Mouse (Mus musculus) natural killer cell, adult 2 months (primary cell): ENCODE measurements around the gene Pex5l.

Experiments
- DNase-seq, 2 experiments: peaks; one replicate each; pipeline ENCODE4 v3.0.0; 2022; ENCODE audit warnings: low spot score in 2 of 2

The Pex5l gene

DNA sequence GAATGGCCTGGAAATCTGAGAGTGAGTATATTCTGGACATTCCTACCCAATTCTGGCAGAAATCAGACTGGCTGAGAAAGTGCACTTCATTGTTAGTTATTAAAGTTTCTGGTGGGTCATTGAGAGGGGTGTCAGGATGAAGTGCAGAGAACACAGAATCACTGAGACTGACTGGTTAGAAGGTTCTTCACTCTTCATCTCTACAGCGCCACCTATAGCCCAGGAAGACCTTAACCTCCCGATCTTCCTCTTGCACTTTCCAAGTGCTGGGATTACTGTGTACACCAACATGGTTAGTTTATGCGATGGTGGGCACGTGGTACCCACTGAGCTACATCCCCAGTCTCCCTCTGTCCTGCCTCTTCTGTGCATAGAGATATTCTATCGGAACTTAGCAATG is 195.6 kb downstream of the Pex5l start:
- DNase-seq = no peak

DNA sequence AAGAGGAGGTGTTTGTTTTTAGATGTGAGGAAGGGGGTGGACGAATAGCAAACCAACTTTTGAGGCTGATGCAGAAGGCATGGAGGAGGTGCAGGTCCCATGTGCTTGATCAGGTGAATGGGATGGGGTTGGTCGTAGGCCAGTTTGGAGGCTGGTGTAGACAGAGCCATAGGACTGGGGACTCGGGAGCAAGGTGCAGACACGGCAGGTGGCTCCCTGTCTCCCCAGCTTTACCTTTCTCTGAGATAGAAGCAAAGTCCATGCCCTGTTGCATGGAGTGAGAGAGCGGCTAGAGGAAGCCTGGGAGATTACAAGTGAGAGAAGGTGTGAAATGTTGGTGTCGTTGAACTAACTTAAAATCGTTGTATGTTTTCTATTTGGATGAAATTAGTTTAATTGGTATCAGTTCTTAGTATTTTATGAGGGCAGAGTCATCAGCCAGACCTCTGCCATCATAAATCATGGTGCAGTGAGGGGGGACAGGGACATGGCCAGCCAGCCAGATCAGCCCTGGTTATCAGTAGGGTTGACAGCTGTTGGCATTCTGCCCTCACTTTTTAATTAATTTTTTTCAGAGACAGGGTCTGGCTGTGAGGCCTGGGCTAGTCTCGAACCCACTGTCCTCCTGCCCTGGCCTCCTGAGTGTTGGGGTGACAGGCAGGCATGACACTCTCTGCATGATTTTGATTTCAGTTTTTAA is 203.1 kb downstream of the Pex5l start:
- no peak for DNase-seq

DNA sequence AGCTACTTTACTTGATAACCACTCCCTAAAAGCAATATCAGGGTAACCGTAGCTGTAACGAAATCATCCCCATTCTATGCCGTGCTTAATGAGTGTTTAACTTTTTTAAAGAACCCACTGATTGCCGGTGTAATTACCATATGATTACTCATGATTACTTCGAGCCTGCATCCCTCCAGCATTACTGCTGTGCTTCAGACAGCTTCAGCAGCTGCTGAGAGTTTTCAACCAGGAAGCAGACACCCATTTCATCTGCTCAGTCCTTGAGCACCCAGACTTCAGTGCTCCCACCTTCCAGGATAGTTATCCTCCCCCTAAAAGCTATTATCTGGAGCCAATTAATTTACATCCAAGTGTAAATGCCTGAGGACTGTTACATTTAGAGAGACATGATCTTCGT is 218.9 kb downstream of the Pex5l start:
- DNase-seq = no peak

DNA sequence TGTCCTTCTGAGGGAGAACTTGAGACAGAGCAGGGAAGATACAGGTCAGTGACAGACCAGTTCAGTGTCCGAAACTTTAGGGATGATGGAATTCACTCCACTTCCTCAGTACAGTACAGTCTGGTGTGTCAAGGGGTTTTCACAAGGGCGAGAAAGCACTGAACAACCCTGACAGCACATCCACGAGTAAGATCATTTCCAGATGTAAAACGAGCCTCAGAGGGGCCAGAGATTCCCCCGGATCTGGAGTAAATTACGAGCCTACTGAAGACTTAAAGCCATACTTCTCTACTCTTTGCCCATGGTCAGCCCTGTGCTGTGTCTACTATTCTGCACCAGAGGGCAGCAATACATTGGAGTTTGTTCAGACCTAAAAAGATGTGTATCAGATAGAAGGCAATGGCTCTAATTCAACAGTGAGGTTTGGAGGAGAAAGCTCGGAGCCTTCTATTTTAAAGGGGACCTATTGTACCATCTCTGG is 232.9 kb downstream of the Pex5l start:
- no peak for DNase-seq

DNA sequence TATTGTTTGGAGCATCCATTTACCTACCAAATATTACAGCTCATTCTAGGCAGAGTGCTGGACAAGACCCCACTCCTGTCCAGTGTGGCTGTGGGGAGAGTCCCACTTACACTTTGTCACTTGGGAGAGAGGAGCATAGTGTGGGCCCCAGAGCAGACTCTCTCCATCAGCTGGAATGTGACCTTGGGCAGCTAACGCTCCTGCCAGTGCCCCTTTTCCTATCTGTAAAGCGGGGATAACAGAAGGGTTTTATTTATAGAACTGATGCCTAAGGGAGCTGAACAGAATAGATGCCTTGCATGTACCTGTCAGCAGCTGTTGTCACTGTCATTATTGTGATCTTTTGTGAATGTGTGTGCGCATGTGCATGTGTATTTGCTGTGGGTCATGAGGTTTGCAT is 234.6 kb downstream of the Pex5l start:
- DNase-seq = no peak

DNA sequence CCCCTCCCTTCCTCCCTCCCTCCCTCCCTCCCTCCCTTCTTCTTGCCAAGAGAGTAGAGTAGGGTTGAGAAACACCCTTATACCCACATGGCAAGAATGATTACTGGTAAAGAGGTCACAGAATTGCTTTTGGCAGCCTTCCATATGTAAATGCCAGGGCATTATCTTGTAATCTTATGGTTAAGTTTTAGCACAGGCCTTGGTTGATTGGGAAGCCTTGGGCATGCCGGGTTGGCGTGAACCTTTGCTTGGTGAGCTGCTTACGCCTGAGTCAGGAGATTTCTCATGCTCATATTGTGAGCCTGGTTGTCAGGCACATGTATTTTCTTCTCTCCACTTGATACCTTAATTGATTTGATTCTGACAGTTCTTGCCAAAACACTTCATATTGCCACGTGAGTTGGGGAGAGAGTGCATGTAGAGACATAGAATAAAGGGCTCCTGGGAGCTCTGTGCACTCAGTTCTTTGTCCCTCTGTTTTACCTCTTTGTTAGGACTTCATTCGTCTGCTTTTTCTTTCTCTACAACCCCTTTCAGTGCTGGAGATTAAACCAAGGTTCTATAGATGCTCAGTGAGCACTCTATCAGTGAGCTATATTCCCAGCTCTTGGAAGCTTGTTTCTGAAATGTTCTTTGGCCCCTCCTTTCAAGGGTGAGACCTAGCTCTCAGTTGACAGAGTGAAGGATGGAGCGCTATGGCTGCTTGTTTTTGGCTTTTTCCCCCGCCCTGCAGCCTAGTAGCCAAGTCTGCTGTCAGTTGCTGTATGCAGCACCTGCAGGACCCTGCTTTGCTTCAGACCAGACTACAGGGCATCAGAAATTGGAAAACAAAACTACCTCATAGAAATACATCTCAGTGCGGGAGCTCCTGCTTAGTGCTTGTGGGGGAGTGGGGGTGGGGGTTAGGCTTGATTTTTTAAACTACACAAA is 236.9 kb downstream of the Pex5l start:
- DNase-seq = no peak

DNA sequence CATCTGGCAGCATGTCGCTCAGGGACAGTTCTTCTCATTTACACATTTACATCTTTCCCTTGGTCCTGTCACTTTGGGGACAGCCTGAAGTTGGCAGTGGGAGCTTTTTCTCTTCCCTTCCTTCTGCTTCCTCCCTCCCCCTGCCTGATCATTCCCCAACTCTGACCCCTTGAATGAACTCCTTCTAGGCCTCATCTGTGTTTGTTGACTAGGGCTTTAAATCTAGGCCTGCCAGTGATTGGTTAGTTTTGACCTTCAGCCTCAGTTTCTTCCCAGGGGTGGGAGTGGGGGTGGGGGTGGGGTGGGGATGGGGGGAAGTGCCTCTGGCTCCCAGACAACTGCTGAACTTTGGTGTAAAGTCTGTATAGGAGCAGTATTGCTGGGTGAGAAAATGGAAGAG is 238.4 kb downstream of the Pex5l start:
- DNase-seq = no peak

DNA sequence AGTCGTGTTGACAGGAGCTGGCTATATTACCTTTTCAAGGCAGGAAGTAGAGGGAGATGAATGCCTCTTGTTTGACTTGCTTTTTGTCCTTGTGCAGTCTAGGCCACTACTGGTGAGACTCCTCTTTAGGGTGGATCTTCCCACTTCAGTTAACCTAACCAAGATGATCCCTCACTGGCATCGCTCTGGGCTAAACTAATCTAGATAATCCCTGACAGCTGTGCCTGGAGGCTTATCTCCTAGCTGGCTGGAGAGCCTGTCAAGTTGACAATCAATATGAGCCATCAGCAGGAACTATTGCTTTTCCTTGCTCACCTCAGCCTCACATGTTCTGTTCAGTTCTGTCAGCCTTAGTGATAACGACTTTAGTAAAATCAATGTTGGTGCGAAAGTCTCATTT is 239.6 kb downstream of the Pex5l start:
- no peak for DNase-seq
